Mouse (Mus musculus): ENCODE results near the gene Oas1c.

The Oas1c gene

DNA sequence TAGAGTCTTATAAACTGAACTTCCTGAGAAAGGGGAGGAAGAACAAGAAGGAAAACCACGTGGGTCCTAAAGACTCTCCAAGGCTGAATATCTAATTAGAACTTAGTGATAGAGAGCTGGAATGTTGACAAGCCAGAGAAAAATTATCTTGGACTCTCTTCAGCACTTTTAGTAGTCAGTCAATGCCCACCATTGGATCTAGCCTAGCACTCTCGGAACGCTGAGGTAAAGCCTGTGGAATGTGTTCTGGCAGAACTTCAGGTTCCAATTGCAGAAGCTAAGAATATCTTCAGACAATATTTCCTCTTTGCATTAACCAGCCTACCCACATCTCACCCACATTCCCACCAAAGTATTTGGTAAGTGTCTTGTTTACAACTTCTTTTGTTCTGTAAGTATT, 32.4 kb downstream of the Oas1c start:
- no peak for DNase-seq

DNA sequence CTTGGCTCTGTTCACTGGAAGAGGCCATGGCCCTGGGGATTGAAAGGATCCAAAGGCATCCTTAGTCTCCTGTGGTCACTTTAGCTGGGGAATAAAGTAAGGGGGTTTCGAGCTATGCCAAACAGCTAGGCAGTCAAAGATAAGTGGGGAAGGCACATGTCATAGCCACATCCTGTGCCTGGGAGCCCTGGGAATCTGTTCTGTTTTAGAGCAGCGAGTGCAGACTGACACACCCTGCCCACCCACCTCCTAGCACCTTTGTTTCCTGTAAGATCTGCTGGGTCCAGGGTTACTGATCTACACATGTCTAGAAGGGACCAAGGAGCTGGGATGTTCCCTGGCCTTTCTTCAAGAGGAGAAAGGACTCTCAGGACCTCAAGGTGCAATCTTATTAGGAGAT, 33.4 kb downstream of the Oas1c start:
- no peak for DNase-seq

DNA sequence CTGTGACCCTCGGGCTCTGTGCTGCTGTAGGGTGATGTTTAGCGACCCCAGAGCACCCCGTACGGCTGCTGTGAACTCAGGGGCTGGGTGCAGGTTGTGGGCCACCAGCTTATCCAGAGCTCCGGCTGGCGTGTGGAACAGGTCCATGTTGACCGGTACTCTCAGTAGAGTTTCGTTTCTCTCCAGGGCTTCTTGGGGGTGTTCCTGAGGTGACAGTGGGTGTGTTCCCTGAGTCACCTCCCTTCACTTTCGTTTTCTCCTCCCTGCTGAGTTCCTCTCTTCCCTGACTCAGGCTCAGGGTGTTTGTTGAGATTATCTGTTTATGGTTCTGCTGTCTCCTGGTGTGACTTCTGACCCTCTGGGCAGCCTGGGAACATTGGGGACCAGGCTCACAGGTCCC, 34.8 kb downstream of the Oas1c start, which contains the start of gene Oas3:
Gene Oas3 (minus strand): TSS at position 184 of the 400 bp plus-strand sequence.
- no peak for DNase-seq

DNA sequence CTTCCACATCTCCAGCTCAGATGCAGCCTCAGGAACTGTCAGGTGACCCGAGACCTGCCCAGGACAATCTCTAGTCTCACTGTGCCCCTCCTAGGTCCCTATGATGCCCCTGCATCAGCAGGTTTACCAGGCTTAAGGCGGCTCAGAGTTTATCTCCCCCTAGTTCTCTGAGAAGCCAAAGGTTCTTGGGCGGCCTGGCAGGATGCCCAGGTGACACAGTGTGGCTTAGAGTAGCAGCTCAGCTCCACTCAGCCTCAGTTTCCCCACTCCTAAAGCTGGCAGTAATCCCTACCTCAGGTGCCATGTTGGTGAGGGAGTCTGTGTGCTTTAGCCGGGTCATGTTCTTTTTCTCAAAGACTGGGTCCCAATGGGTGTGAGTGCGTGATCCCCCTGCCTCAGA, 35.5 kb downstream of the Oas1c start:
- DNase-seq = no peak

DNA sequence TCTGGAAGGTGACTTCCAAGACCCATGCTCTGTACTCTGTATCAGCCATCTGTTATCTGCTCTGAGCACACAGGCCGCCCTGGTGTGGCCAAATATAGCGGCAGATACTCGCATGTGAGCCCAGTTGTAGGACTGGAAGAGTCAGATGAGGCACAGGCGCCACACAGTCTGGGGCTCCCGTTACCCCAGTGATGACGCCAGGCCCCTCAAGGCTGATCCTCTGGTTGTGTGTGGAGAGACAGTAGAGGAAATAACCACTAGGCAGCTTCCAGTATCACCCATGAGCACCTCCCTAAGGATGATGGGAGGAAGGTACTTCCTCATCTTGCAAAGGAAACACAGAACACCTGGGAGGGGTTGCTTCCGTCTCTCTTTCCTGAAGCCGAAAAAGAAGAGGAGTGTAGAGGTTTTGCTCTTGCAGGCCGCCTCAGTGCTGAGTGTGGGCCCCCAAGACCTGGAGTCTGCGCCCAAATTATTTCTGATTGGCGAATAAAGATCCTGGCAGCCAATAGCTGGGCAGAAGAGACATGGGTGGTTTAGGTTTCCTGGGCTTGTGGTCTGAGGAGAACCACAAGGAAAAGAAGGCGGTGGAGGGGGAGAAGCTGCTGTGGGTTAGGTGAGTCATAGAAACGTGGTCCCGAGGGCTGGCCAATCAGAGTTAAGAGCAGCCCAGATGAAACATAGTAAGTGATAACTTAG, 36.9 kb downstream of the Oas1c start:
- DNase-seq = no peak

DNA sequence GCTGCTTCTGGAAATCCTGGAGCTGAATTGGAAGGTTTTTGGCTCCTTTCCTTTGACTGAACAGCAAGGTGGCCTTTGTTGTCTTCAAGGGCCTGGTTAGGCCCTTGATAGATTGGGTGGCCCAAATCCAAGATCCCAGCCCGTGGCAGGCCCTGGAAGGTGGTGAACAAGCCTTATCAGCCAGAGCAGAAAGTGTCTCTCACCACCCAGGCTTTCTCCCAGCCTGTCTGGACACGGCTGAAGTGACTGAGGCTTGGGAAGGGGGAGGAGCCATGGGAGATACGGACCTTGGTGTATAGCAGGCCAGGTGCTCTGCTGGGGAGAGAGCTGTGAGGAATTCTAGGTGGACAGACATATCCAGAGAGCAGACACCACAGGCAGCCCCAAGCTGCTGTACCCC, 42.9 kb downstream of the Oas1c start:
- no peak for DNase-seq

DNA sequence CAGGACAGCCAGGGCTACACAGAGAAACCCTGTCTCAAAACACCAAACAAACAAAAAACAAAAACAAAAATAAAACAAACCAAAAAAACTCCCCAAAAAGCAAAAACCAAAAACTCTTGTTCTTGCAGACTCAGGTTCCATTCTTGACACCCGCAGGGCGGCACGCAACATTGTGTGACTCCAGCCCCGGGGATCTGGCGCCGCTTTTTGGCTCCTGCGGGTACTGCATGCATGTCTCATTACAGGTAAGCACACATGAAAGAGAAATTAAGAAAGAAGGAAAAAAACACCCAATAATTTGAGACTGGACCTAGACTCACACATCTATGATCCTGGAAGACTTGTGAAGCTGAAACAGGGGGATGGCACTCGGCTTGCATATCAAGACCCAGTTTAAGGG, 47.3 kb downstream of the Oas1c start:
- DNase-seq = no peak

DNA sequence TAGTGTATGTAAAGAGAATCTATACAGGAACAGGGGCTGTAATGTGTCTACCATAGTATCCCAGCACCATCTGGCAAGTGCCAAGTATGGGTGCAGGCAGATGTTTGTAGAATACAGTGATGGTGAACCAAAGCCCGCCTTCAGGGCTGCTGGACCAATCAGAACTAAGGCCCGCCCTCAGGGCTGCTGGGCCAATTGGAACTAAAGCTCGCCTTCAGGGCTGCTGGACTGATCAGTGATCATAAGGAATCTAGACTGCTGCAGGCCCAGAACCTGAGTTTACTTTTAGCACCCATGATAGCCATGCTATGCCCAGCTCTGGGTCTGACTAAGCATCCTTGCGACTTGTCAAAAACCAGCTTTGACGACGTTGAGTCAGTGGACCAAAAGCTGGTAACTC, 50.4 kb downstream of the Oas1c start:
- DNase-seq = no peak

DNA sequence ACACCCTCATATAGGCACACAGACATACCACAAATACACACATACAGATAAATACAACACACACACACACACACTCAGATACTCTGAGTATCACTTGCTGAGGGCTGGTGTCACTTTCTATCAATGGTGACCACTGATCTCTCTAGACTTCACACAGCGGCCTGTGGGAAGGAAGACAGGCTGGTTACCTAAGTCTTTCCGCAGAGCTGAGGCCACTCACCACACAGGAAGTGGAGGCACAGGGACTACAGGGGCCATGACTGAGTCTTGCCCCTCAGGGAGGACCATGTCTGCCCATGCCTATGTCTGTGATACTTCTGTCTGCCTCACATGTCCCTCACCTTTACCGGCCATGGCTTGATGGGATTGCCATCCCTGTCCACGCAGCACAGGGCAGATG, 58.1 kb downstream of the Oas1c start:
- no peak for DNase-seq

DNA sequence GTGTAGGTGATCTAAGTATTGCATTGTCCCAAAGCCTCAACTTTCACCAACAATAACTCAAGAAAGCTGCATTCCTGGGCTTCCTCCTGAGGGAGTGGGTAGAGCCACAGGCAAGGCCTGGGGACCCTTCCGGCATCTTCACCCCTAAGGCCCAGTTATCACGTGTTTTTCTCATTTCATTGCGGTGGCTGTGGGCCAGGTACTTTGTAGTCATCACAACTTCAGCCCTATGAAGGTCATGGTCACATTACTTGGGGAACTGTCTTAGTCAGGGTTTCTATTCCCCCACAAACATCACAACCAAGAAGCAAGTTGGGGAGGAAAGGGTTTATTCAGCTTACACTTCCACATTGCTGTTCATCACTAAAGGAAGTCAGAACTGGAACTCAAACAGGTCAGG, 59.5 kb downstream of the Oas1c start:
- no peak for DNase-seq

DNA sequence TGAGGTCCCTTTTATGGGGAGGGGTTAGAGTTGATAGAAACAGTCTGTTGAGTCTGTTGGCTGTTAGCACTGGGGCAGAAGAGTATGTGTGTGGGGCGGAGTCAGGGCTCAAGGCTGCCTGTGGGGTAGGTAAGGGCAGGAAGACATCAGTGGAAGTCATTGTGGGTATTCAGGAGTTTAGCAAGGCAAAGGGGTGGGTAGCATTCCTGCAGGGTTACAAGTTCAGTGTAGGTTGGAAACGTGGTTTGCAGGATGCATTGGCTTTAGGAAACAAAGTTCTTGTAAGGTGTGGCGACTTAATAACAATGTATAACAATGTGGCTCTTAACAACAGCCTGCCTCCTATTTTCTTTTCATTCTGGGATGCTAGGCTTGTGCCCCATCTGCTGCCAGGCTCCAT, 61.1 kb downstream of the Oas1c start:
- DNase-seq = no peak

Data from cerebellum, adult 9-11 months (tissue).